Mouse (Mus musculus): ENCODE measurements around the gene Lcp1. TPM values are rescaled to one million over a fixed set of nuclear protein-coding genes. Genes with fewer than 3 reads are reported as not detected.

The Lcp1 gene
- total and polyA plus RNA-seq, 3 experiments: 258 to 777 (median 373) TPM

DNA sequence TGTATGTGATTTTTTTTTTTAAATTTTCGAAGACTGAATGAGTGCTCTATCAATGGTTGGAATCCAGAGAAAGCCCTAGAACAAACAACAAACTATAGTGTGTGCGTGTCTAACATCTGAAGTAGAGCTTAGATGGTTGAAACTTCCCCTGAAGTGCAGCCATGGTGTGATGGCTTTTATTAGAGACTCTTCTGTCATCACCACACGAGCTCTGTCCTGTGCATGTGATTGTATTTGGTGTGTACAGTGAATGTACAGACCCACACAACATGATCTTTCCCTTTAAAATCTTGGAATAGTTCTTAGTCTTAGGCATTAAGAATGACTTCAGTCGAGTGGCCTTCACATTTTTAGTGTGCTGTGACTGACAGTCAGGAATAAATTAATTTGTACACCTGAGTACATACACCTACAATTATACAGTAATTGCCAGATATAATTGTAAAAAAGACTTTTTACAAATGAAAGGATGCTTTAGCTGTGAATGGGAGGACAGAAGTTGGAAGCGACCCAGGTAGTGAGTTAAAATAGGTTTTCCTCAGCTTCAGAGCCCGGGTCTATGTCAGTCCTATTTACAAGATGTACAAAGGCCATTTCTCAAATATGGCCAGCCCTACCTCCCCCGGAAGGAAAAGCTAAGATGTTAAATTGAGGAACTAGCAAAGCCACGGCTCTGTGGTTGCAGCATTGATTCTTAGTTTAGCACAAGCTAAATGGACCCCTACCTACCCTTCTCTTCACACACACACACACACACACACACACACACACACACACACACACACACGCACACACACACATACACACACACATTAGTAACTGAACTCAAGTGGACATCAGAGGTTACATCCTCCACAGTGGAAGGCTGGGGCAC lies 50.4 kb downstream of the Lcp1 start (continued):
- TF ChIP-seq PAX5 (IDR thresholded peaks at IDR 0.05; ENCODE audit: low read length) (no peak), JUN (IDR thresholded peaks at IDR 0.05; ENCODE audit: insufficient read depth, low read depth, low read length) (no peak), ZMIZ1 (IDR thresholded peaks at IDR 0.05; ENCODE audit: low read depth, low read length) (0 out of 2 replicates have a peak, but pooled peaks have one; percentile 19), SMC3 (IDR thresholded peaks at IDR 0.05; ENCODE audit: low read depth, low read length) (no peak), CHD2 (IDR thresholded peaks at IDR 0.05; ENCODE audit: low read length) (no peak), POLR2AphosphoS2 (IDR thresholded peaks at IDR 0.05; ENCODE audit: low read depth, low read length) (peak; percentile 40; the same call in 1 of the 2 replicates)

DNA sequence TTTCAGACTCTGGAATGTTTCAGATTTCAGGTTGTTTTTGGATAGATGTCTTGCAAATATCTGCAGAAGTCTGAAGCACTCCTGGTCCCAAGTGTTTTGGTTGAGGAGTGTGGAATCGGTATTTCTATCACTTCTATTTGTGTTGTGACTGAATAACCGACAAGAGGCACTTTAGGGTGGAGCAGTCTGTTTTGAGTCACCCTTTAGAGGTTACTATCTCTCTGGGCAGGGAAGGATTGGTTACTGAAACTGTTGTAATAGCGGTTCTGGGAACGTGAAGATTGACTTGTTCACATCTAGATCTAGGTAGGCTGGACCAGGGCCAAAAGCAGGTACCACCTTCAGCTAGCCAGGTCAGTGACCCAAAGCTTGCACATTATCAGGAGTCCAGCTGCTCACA lies 51.5 kb downstream of the Lcp1 start:
- dilution Hi-C loops (cut with MboI; ENCODE audit: extremely low pct_ligation_motif_present, extremely low pct_unique_long_range_greater_than_20kb, low sequenced_read_pairs) (no loop called here), in situ Hi-C loops (cut with MboI; ENCODE audit: low pct_ligation_motif_present, low pct_unique_long_range_greater_than_20kb, low sequenced_read_pairs) (no loop called here)
- TF ChIP-seq TBP (conservative IDR thresholded peaks at IDR 0.05; ENCODE audit: low read depth, low read length) (0 out of 2 replicates have a peak, but pooled peaks have one; percentile 25), IRF4 (IDR thresholded peaks at IDR 0.05; ENCODE audit: low read depth, low read length) (peak; percentile 80), JUN (IDR thresholded peaks at IDR 0.05; ENCODE audit: insufficient read depth, low read depth, low read length) (0 out of 2 replicates have a peak, but pooled peaks have one; percentile 17), TCF12 (IDR thresholded peaks at IDR 0.05; ENCODE audit: low read depth, low read length) (no peak), POLR2AphosphoS2 (IDR thresholded peaks at IDR 0.05; ENCODE audit: low read depth, low read length) (no peak), SIN3A (IDR thresholded peaks at IDR 0.05; ENCODE audit: low read length) (no peak), BHLHE40 (IDR thresholded peaks at IDR 0.05; ENCODE audit: low read depth, low read length) (peak; percentile 41; the same call in 1 of the 2 replicates), UBTF (IDR thresholded peaks at IDR 0.05; ENCODE audit: low read depth, low read length) (no peak), CHD1 (IDR thresholded peaks at IDR 0.05; ENCODE audit: low read depth, low read length) (no peak)
- H3K27me3 ChIP-seq (replicated peaks): no peaks in the 10 kb centered on the region
- H3K4me2 ChIP-seq (ENCODE audit: insufficient read depth, low read depth, poor library complexity, severe bottlenecking): peak overlapping the region; percentile 74
- DNase-seq (ENCODE audit: extremely low read depth): peak; percentile 56
- H3K4me1 ChIP-seq (ENCODE audit: control insufficient read depth in 1 of 2, insufficient read depth in 2 of 2): peaks cover 17 to 59% of the 10 kb centered on the region in 2 experiments
- H3K79me2 ChIP-seq (replicated peaks; ENCODE audit: control insufficient read depth, extremely low read depth, insufficient read depth, poor library complexity, severe bottlenecking): peaks cover 67% of the 10 kb centered on the region
- H3K36me3 ChIP-seq (replicated peaks in 1 of 2; ENCODE audit: control insufficient read depth in 1 of 2, insufficient read depth in 1 of 2, low read length in 1 of 2): peaks cover 0 to 23% of the 10 kb centered on the region in 2 experiments
- no peaks in the 10 kb centered on the region for H3K9me3 ChIP-seq (replicated peaks; ENCODE audit: low read length)
- H3K4me3 ChIP-seq (replicated peaks in 1 of 3; ENCODE audit: low read depth in 2 of 3, low read length in 2 of 3, poor library complexity in 1 of 3): peak overlapping the region in 2 of 3 experiments; percentile 21 to 33
- peak overlapping the region; percentile 97 for H3K27ac ChIP-seq (ENCODE audit: insufficient read depth, low read depth)
- peak overlapping the region; percentile 96 for H3K9ac ChIP-seq (ENCODE audit: insufficient read depth, low read depth)

DNA sequence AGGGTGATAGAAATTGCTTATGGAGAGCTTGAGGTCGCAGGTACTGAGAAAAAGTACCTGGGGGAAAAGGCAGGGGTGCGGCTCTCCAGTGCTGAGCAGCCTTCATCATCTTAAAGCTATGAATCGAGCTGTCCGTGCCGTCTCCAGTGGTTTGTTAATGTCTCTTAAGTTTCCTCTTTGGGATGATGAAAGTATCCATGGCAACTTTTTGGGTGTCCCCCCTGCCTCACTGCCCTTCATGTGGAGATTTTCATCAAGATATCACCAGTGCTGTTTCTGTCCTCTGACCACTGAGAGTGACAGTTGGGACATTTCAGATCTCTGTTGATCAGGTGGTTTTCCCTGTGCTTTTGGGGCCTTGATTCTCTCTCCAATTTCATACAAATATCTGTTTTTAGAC lies 51.9 kb downstream of the Lcp1 start:
- H3K4me3 ChIP-seq (replicated peaks in 1 of 3; ENCODE audit: low read depth in 2 of 3, low read length in 2 of 3, poor library complexity in 1 of 3): peak overlapping the region in 2 of 3 experiments; percentile 1 to 33
- peak overlapping the region; percentile 74 for H3K4me2 ChIP-seq (ENCODE audit: insufficient read depth, low read depth, poor library complexity, severe bottlenecking)
- peak overlapping the region; percentile 97 for H3K27ac ChIP-seq (ENCODE audit: insufficient read depth, low read depth)
- H3K9me3 ChIP-seq (replicated peaks; ENCODE audit: low read length): no peaks in the 10 kb centered on the region
- in situ Hi-C loops (cut with MboI; ENCODE audit: low pct_ligation_motif_present, low pct_unique_long_range_greater_than_20kb, low sequenced_read_pairs): no loop called here
- TF ChIP-seq CHD1 (IDR thresholded peaks at IDR 0.05; ENCODE audit: low read depth, low read length): peak; percentile 11; the same call in 1 of the 2 replicates
- TF ChIP-seq MYC (IDR thresholded peaks at IDR 0.05; ENCODE audit: low read depth, low read length): no peak
- peaks cover 18 to 64% of the 10 kb centered on the region in 2 experiments for H3K4me1 ChIP-seq (ENCODE audit: control insufficient read depth in 1 of 2, insufficient read depth in 2 of 2)
- DNase-seq (ENCODE audit: extremely low read depth): no peak
- dilution Hi-C loops (cut with MboI; ENCODE audit: extremely low pct_ligation_motif_present, extremely low pct_unique_long_range_greater_than_20kb, low sequenced_read_pairs): no loop called here
- H3K9ac ChIP-seq (ENCODE audit: insufficient read depth, low read depth): peak overlapping the region; percentile 96
- peaks cover 0 to 28% of the 10 kb centered on the region in 2 experiments for H3K36me3 ChIP-seq (replicated peaks in 1 of 2; ENCODE audit: control insufficient read depth in 1 of 2, insufficient read depth in 1 of 2, low read length in 1 of 2)
- H3K79me2 ChIP-seq (replicated peaks; ENCODE audit: control insufficient read depth, extremely low read depth, insufficient read depth, poor library complexity, severe bottlenecking): peaks cover 69% of the 10 kb centered on the region
- no peaks in the 10 kb centered on the region for H3K27me3 ChIP-seq (replicated peaks)
